Comparison of ENCODE assay signal across 9 mouse cellular contexts in the genomic region with DNA sequence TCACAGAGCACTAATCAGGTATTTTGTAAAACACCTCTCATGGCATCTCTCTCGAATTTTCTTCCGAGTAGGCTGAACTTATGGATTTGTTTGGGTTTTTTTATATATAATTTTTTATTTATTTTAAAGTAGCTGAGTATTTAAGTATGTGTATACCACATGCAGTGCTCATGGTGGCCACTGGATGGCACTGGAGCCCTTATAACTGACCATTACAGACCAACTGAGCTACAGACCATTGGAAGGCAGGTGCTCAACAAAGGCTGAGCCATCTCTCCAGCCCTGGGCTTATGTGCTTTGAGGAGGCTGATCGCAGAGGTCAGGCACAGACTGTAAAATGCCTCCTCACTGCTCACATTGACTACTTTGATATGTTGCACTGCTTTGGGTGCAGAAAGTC. TPM values are rescaled to one million over a fixed set of nuclear protein-coding genes. Genes with fewer than 3 reads are reported as not detected.
DNase-seq lines count a peak whose midpoint lies in the region; ATAC-seq and TF ChIP-seq lines count a peak whose summit lies in the region.
"Had no signal": no experiment of that assay in that cellular context is flagged by ENCODE, and none has a peak within 500 bp of the region (broad histone marks: within the 10 kb centered on the region; RNA-seq: fewer than 3 reads in every experiment).

No protein-coding gene starts in this region.

- DNase-seq in midbrain, embryonic 10.5 days (ENCODE audit: low spot score) = peak; percentile 63
- peak; percentile 29 to 57 for DNase-seq in adrenal gland, postnatal 4 days (ENCODE audit: low spot score in 2 of 2)
- DNase-seq in hindbrain, postnatal 0 days (ENCODE audit: low spot score) = peak; percentile 74
- DNase-seq in left cerebral cortex, postnatal 25 days (ENCODE audit: low spot score in 2 of 2) = peak; percentile 67 to 79
- DNase-seq in naive thymus-derived CD4-positive, alpha-beta T cell, adult 2 months (ENCODE audit: low read depth) = peak; percentile 86
- DNase-seq in thymus, adult 18-20 months = peak; percentile 68 to 75

- H3K36me3 ChIP-seq in midbrain, embryonic 10.5 days = no peaks in the 10 kb centered on the region
- no peaks in the 10 kb centered on the region for H3K36me3 ChIP-seq in midbrain, embryonic 13.5 days
- H3K36me3 ChIP-seq in hindbrain, postnatal 0 days (ENCODE audit: insufficient read depth, low read length) = no peaks in the 10 kb centered on the region
- H3K36me3 ChIP-seq: heart, embryonic 13.5 days had no signal

- H3K4me1 ChIP-seq in midbrain, embryonic 10.5 days = peaks cover 19% of the 10 kb centered on the region
- H3K4me1 ChIP-seq in midbrain, embryonic 13.5 days (replicated peaks) = peaks cover 7% of the 10 kb centered on the region
- H3K4me1 ChIP-seq in hindbrain, postnatal 0 days (ENCODE audit: insufficient read depth, low read length) = no peaks in the 10 kb centered on the region

- 60% methylated on average over 3 of the region's 3 CpGs for WGBS in midbrain, embryonic 10.5 days
- WGBS in midbrain, embryonic 13.5 days = 54% methylated on average over 3 of the region's 3 CpGs
- WGBS in hindbrain, postnatal 0 days = 56% methylated on average over 3 of the region's 3 CpGs

- no peaks in the 10 kb centered on the region for H3K27me3 ChIP-seq in midbrain, embryonic 10.5 days (ENCODE audit: low read depth, poor library complexity, severe bottlenecking)
- no peaks in the 10 kb centered on the region for H3K27me3 ChIP-seq in midbrain, embryonic 13.5 days
- no peaks in the 10 kb centered on the region for H3K27me3 ChIP-seq in hindbrain, postnatal 0 days (ENCODE audit: insufficient read depth, low read length)
- H3K27me3 ChIP-seq: heart, embryonic 13.5 days had no signal

- no peaks in the 10 kb centered on the region for H3K9me3 ChIP-seq in midbrain, embryonic 10.5 days (replicated peaks)
- H3K9me3 ChIP-seq in midbrain, embryonic 13.5 days = peaks cover 6% of the 10 kb centered on the region; the same call in 1 of the 2 replicates
- no peaks in the 10 kb centered on the region for H3K9me3 ChIP-seq in hindbrain, postnatal 0 days (ENCODE audit: low read length)
- H3K9me3 ChIP-seq: heart, embryonic 13.5 days had no signal

- no peak overlapping the region for H3K27ac ChIP-seq in midbrain, embryonic 10.5 days (replicated peaks)
- H3K27ac ChIP-seq in midbrain, embryonic 13.5 days = no peak overlapping the region
- no peak overlapping the region for H3K27ac ChIP-seq in hindbrain, postnatal 0 days
- H3K27ac ChIP-seq: heart, embryonic 13.5 days had no signal

- no peak overlapping the region for H3K4me2 ChIP-seq in midbrain, embryonic 13.5 days (replicated peaks)
- H3K4me2 ChIP-seq in hindbrain, postnatal 0 days (ENCODE audit: low read depth, low read length) = no peak overlapping the region
- H3K4me2 ChIP-seq: heart, embryonic 13.5 days had no signal

- no peak overlapping the region for H3K4me3 ChIP-seq in midbrain, embryonic 10.5 days
- H3K4me3 ChIP-seq in midbrain, embryonic 13.5 days (replicated peaks) = no peak overlapping the region
- no peak overlapping the region for H3K4me3 ChIP-seq in hindbrain, postnatal 0 days (ENCODE audit: low read length)
- H3K4me3 ChIP-seq: heart, embryonic 13.5 days had no signal

- peak; percentile 73 for TF ChIP-seq CTCF in hindbrain, postnatal 0 days (IDR thresholded peaks at IDR 0.05; ENCODE audit: low read depth)

- H3K9ac ChIP-seq in midbrain, embryonic 13.5 days (replicated peaks) = no peak overlapping the region
- H3K9ac ChIP-seq in hindbrain, postnatal 0 days (replicated peaks; ENCODE audit: low read length) = no peak overlapping the region
- H3K9ac ChIP-seq: heart, embryonic 13.5 days had no signal

- ATAC-seq in midbrain, embryonic 13.5 days = no peak
- ATAC-seq in erythroblast, adult 5-6 weeks (replicated peaks; ENCODE audit: low FRiP score, poor library complexity, severe bottlenecking) = peak; percentile 75
- ATAC-seq in hindbrain, postnatal 0 days = peak; percentile 49; the same call in 1 of the 2 replicates

- intact Hi-C loops in left cerebral cortex, postnatal 25 days (cut with DNase I) = no loop called here

RNA-seq across cellular contexts. Expression of a gene that starts 22.8 kb away (rescaled TPM):
- polyA plus RNA-seq in midbrain, embryonic 10.5 days (2016; fragmentation: Nextera tagmentation; extraction: Ambion mirVana) = 5.5 and 7.8 TPM in 2 replicates
- 1.7 and 2.3 TPM in 2 replicates for polyA plus RNA-seq in midbrain, embryonic 13.5 days (2015; fragmentation: Nextera tagmentation; extraction: Ambion mirVana)
- total RNA-seq in adrenal gland, postnatal 4 days (2021) = 1 to 10 TPM; 1.1 to 2.0 TPM
- total RNA-seq in erythroblast, adult 5-6 weeks (2015; ENCODE audit: low replicate concordance) = not detected in 2 replicates
- 0.51 TPM in 1 of 2 replicates, not detected in the other for total RNA-seq in erythroblast, adult 5-6 weeks (2017; ENCODE audit: low replicate concordance)
- total RNA-seq in hindbrain, postnatal 0 days (2014; rRNA removed) = 0.42 and 5.5 TPM in 2 replicates
- polyA plus RNA-seq in hindbrain, postnatal 0 days (2015; fragmentation: Nextera tagmentation; extraction: Ambion mirVana) = 1.2 TPM in 2 replicates
- 1 to 10 TPM; 5.8 to 6.7 TPM for total RNA-seq in left cerebral cortex, postnatal 25 days (2021)
